Mouse (Mus musculus) frontal cortex, postnatal 25 days (tissue): ENCODE measurements around the gene Adamts8.

Experiments
- DNase-seq, 2 experiments: peaks; one replicate each; pipeline ENCODE4 v3.0.0; 2022; ENCODE audit warnings: low spot score in 2 of 2

The Adamts8 gene

DNA sequence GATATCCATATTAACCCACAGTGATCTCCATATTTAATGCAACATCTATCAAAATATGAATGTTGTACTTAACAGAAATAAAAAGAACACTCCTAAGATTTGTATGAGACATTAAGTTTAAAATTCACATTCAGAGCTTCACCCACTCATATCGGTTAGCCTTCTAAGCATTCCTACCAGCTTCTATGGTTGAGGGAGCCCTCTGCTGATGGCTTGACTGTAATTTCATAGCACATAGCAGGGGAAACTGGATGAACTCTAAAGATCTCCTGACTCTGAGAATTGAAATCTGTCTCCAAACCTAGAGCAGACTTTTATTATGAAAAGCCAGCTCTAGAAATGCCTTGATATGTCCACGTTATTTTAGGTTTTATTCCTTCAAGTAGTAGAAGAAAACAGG, 38.1 kb downstream of the Adamts8 start:
- no peak for DNase-seq

DNA sequence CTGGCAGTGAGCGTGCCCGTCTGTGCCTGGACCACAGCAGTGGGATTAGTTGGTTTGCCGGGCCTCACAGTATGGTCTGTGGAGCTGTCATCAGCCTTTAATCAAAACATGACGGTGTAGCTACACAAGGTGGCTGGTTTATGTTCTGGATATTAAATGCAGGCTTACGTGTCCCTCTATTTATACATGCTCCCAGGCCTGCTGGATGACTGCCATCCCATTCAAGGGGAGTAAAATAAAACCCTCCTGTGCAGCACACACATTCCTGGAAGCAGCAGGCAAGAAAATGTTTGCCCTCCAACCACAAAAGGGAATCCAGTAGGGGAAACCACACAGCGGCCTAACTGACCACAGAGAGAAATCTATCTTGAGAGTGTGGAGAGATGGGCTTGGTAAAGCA, 43.4 kb downstream of the Adamts8 start:
- no peak for DNase-seq

DNA sequence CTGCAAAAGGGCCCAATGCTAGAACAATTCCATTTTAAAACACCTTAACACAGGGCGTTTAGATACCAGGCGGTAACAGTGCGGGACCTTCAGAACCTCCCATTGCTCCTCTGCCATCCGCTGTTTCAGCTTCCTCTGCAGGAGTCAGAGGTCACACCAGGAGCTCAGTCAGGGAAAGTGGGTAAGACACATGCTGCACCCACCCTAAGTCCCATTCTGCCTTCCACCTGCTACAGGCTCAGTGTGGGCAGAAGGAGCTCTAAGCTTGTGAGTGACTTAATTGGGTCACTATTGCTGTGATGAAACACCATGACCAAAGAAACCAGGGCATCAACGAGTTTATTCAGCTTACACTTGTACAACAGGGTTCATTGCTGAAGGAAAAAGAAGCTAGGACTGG, 50.7 kb downstream of the Adamts8 start:
- no peak for DNase-seq

DNA sequence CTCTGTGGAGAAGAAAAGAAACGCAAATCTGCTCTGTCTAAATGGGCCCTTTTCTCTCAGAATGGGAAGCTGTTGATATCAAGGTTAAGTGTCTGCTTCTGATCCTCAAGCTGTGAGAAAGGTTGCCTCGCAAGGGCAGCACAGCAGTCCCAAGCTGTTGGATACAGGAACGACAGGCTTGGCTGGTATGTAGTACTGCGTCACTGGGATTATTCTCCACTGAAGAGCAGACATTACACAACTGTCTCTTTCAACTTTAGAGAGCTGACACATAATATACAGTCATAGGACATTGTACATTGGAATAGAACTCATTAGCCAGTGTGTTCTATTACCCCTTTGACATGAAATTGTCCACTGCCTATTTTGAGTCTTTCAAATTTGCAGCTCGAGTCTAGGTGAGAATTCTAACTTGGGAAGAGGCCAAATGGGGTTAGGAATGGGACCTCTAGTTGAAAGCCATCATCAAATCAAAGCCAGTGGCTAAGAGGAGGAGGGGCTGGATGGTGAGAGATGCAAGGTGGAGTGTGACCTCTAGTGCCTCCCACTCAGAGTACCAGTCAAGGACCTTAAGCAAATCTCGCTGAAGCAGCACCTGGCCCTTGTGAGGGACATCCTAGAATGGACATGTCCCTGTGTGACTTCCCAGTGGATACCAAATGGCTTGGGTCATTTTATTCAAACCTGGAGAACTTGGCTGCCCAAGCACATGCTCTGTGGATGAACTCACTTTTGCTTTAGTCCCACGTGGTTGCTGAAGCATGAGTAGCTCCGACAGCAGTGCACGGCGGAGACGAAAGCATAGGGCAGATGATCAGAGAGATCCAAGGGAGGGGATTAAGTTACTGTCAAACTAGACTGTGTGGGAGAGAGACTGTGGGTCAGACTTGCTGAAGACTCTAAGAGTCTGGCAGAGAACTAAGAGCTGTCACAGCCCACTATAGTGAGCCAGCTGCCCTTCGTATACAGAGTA, 54.5 kb downstream of the Adamts8 start:
- DNase-seq: no peak

DNA sequence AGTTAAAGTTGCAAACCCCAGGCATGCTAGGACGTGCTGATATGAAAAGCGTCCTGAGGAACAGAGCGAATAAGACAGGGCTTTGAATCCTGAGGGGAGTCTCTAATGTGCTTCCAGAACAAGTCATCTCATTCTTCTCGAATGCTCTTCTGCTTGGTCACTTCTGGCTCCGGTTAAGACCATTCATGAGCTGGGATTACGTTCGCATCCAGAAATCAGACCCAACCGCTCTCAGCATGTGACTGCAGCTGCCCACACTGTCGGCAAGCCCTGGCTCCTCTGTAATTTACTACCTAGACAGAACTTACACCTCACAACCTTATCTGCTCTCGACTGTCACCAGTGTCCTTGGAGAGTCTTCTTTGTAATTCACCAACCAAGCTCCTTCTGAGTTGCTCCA, 58.3 kb downstream of the Adamts8 start:
- no peak for DNase-seq

DNA sequence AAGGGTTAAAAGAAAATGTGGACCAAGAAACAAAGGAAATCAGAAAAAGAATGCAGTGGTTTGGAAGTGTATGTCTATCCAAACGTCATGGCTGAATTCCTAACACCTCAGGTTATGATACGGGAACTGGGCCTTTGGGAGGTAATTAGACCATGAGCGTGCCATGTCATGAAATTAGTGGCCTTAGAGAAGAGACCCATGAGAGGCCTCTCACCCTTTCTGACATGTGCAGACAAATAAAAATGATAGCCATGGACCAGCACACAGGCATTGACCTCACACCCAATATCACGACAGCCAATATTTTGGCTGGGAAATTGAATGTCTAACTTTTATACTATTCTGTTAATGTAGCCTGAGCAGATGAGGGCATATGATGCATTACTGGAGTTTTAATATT, 60.2 kb downstream of the Adamts8 start:
- DNase-seq: no peak

DNA sequence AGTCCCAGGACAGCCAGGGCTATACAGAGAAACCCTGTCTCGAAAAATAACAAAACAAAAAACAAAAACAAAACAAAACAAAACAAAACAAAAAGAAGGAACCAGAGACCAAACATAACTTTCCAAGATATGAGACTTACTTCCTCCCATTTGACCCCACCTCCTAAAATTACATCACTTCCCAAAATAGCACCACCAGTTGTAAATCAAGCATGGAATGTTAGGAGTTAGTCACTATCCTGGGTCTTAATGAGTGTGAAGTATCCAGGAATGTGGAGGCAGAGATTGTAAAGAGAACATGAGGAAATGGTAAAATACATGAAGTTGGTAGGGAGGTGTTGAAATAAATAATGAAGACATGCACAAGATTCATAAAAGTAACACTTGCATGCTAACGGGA, 67.0 kb downstream of the Adamts8 start:
- no peak for DNase-seq

DNA sequence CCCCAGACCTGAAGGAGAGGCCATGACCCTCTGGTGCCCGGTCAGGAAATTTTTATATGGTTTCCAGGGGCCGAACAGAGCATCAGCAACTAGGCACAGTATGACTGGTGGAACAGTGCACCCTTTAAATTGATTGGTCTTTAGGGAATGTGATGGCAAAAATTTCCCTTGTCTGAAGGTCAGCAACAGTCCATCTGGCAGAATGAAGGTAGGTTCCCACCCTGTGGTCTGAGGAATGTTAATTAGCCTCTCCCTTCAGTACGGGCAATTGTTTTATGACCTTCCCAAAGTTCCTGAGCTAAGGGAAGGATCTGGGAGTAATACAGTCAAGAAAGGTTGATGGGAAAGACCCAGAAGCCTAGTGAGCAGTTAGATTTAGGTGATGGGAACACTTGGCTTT, 67.7 kb downstream of the Adamts8 start:
- DNase-seq: no peak

DNA sequence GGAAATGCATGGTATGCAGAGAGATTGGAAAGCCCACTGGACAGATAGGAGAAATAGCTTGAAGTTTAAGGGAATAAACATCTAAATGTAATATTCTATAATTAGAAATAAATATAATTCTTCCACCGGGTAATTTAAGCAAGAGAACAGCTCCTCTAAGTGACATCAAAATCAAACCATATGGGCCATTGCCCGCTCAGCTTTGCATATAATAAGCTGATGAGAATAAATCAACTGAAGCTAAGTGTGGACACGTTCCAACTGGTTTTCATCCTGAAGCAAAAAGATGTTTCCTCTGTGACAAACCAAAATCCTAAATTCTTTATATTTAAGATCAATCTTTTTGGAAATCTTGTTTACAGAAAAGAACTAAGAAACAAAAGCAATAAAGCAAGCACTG, 68.4 kb downstream of the Adamts8 start:
- no peak for DNase-seq

DNA sequence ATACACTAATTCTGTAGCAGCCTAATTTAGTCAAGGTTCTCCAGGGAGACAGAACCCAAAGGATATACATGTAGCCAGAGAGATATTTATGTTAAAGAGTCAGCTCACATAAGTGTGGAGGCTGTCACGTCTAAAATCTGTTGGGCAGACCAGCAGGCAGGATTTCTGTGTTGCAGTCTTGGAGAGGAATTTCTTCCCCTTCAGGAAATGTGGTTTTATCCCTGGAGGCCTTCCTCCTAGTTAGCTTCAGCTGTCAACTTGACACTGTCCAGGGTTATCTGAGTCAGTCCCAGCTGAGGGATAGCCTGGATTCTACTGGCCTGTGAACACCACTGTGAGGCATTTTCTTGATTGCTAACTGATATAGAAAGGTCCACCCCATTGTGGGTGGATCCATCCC, 69.2 kb downstream of the Adamts8 start:
- no peak for DNase-seq

DNA sequence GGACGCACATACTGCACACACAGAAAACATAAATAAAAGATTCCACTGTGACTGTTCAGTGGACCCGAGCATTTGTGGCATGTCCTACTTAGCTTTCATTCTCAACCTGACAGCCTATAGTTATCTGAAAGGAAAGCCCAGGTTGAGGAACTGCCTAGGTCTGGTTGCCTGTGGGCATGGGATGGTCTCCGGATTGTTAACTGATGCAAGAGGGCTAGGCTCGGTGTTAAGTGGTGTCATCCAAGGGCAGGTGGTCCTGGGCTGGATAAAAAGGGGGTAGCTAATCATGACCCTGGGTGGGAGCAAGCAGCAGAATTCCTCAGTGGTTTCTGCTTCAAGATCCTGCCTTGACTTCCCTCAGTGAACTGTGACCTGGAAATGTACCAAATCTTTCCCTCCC, 70.3 kb downstream of the Adamts8 start:
- no peak for DNase-seq

DNA sequence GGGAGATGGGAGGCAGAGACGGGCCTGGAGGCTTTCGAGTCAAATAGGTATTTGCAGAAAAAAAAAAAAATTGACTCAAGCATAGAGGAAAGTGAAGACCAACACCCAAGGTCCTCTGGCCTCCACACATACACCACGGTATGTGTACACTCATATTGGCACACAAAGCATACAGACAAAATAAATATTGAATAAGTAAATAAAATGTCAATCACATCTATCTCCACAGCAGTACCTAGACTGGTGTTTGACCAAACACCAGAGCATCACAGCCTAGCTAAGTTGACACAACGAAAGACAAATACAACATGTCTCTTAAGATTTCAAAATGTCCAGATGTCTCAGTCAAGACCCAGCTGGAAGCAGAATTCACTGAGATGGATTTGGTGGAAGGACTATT, 71.1 kb downstream of the Adamts8 start:
- DNase-seq: no peak
